Mouse (Mus musculus) midbrain, embryonic 10.5 days (tissue): ENCODE results near the gene Zfand4. TPM values are rescaled to one million over a fixed set of nuclear protein-coding genes. Genes with fewer than 3 reads are reported as not detected.
"Not testable (repeated sequence)": the region's sequence is repeated elsewhere in the genome, so short reads cannot be mapped to it uniquely, and the experiment has no call there.

Experiments used
- DNase-seq: peaks from one replicate; pipeline ENCODE4 v3.0.0-alpha.2; 2017; ENCODE audit warnings: low spot score
- H3K27ac ChIP-seq: fragments of 300-500 bp; sonication (generic); replicated peaks from 2 replicates; pipeline ENCODE4 v1.5.1; 2016; ENCODE audit warnings: mild to moderate bottlenecking
- H3K27me3 ChIP-seq: fragments of 300-500 bp; sonication (generic); 2 replicates; pipeline ENCODE4 v1.6.1; 2016; ENCODE audit warnings: low read depth, mild to moderate bottlenecking; ENCODE audit not compliant: poor library complexity, severe bottlenecking
- H3K36me3 ChIP-seq: fragments of 300-500 bp; sonication (generic); 2 replicates; pipeline ENCODE4 v1.6.1; 2016; ENCODE audit warnings: mild to moderate bottlenecking, moderate library complexity
- H3K4me1 ChIP-seq: fragments of 300-500 bp; sonication (generic); 2 replicates; pipeline ENCODE4 v1.6.1; 2016
- H3K4me3 ChIP-seq: fragments of 300-500 bp; sonication (generic); 2 replicates; pipeline ENCODE4 v1.5.1; 2016; ENCODE audit warnings: mild to moderate bottlenecking, moderate library complexity
- H3K9me3 ChIP-seq: fragments of 300-500 bp; sonication (generic); replicated peaks from 2 replicates; pipeline ENCODE4 v1.6.1; 2016; ENCODE audit warnings: mild to moderate bottlenecking
- WGBS: fragments of 180-500 bp; shearing (Covaris S2); methylation state at CpG from one replicate; pipeline ENCODE4 v1.1.7; 2016; 5-methylcytosine and 5-hydroxymethylcytosine counted together
- polyA plus RNA-seq: library from polyadenylated mRNA; unstranded; fragments of >200 nt; fragmentation: Nextera tagmentation; extraction: Ambion mirVana; gene quantifications from 2 replicates; pipeline ENCODE4 v1.2.1, GENCODE M21; 2016

The Zfand4 gene
- polyA plus RNA-seq, result 9.2 and 10.6 TPM in 2 replicates

DNA sequence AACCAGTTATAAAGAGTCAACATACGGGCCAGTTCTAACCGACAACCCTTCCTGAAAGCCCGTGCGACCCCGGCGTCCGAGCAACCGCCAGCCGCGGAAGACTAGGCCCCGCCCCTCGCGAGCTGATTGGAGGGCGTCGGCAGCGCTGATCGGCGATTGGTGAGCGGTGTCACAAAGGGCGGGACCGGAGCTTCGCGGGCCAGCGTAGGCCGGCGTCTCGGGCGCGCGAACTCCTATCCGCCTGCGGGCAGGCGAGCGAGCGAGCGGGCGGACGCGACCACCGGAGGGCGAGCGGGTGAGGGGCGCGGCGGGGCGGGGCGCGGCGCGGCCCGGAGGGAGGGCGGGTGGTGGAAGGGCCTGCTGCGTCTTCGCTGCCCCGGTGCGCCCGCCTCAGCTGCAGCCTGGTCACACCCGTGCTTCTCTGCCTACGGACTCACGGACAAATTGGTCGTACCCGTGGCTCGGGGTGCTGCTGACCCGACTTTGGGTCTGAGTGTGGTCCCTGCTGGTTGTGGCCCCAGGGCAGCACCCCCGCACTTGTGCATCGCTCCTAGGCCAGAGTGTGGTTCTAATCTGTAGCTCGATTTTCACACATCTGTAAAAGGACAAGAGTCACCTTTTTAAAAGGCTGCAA is at the start of gene Zfand4:
Zfand4 (plus strand) TSS at position 205 of the 634 bp plus-strand sequence.
- Histone ChIP-seq H3K36me3 (peaks cover 28% of the 10 kb centered on the region), H3K27ac (peak within 1 kb of the TSS; percentile 96), H3K4me1 (peaks cover 27% of the 10 kb centered on the region), H3K4me3 (peak within 1 kb of the TSS; percentile 71), H3K9me3 (no peaks in the 10 kb centered on the region), H3K27me3 (no peaks in the 10 kb centered on the region)
- WGBS, result under 1% methylated on average over 66 of the region's 67 CpGs
- DNase-seq, result peak; percentile 95

GRCm38 (mm10) chr6:116227767-116228166 is 36.3 kb upstream of the Zfand4 start:
- no peak overlapping the region for H3K27ac ChIP-seq
- no peaks in the 10 kb centered on the region for H3K27me3 ChIP-seq
- DNase-seq, result no peak
- H3K4me3 ChIP-seq, result no peak overlapping the region
- 83% methylated on average over 11 of the region's 11 CpGs for WGBS
- no peaks in the 10 kb centered on the region for H3K9me3 ChIP-seq
- peaks cover 86% of the 10 kb centered on the region for H3K36me3 ChIP-seq
- no peaks in the 10 kb centered on the region for H3K4me1 ChIP-seq

DNA sequence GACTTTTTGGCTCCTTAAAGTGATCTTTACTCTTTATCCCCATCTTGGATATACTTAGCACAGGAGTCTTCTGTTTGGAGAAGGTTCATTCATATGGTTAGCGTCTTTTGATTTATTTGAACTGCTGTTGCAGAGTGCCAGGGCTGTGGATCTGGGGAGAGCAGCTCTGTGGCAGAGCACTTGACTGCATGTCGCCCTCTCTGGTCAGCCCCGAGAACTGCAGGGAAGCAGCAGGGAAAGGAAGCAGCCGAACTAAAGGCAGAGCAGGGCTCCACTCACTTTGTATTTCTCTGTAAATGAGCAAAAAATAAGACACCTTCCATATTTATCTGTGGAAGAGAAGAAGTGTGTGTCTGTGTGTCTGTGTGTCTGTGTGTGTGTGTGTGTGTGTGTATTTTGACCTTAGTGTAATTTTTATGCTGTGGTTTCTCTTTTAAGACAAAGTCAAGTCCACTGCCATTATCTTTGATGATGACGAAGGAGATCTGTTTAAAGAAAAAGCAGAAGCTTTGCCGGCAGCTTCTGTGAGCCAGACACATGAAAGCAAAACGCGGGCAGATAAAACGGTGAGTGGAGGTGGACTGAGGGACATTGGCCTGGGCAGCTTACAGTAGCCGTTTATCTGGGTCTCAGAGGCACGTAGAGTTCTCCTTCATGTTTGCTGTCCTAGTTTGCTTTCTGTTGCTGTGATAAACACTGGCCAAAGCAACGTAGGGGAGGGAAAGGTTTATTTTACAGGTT is 35.1 kb upstream of the Zfand4 start:
- DNase-seq, result peak; percentile 61
- H3K27me3 ChIP-seq, result no peaks in the 10 kb centered on the region
- H3K4me3 ChIP-seq, result no peak overlapping the region
- no peaks in the 10 kb centered on the region for H3K9me3 ChIP-seq
- WGBS, result 68% methylated on average over 12 of the region's 12 CpGs
- no peaks in the 10 kb centered on the region for H3K4me1 ChIP-seq
- no peak overlapping the region for H3K27ac ChIP-seq
- peaks cover 86% of the 10 kb centered on the region for H3K36me3 ChIP-seq

- H3K4me3 ChIP-seq, H3K27ac ChIP-seq, H3K9me3 ChIP-seq, H3K27me3 ChIP-seq, DNase-seq, H3K4me1 ChIP-seq: not testable (repeated sequence)
- H3K36me3 ChIP-seq, result peaks cover 90% of the 10 kb centered on the region
- WGBS, result 90% methylated on average over 2 of the region's 2 CpGs
Observed at GRCm38 (mm10) chr6:116234821-116235220, 29.2 kb upstream of the Zfand4 start.

- no peaks in the 10 kb centered on the region for H3K9me3 ChIP-seq
- WGBS, result 89% methylated on average over 5 of the region's 5 CpGs
- H3K27me3 ChIP-seq, result no peaks in the 10 kb centered on the region
- H3K27ac ChIP-seq, result no peak overlapping the region
- no peaks in the 10 kb centered on the region for H3K4me1 ChIP-seq
- peaks cover 91% of the 10 kb centered on the region for H3K36me3 ChIP-seq
- H3K4me3 ChIP-seq, result no peak overlapping the region
- no peak for DNase-seq
Observed at GRCm38 (mm10) chr6:116235336-116235735, 28.7 kb upstream of the Zfand4 start.

DNA sequence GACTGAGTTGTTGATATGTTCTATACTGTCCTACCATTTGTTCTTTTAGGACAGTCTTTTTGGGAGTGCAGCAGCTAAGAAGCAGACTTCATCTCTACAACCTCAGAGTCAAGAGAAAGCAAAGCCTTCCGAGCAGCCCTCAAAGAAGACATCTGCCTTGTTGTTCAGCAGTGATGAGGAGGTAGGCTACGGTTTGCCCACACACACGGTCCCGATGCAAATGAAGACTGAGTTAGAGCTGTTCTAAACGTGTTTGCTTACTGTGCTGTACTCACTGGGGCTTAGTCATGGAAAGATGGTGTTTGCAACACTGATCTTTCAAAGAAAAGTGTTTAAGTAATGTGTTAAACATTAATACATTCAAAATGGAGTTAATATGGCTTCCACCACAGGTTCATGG is 25.9 kb upstream of the Zfand4 start:
- 92% methylated on average over 5 of the region's 5 CpGs for WGBS
- no peaks in the 10 kb centered on the region for H3K9me3 ChIP-seq
- H3K27me3 ChIP-seq, result no peaks in the 10 kb centered on the region
- peaks cover 90% of the 10 kb centered on the region for H3K36me3 ChIP-seq
- no peaks in the 10 kb centered on the region for H3K4me1 ChIP-seq
- H3K4me3 ChIP-seq, result no peak overlapping the region
- no peak for DNase-seq
- H3K27ac ChIP-seq, result no peak overlapping the region

- Histone ChIP-seq H3K9me3 (no peaks in the 10 kb centered on the region), H3K4me1 (no peaks in the 10 kb centered on the region), H3K27ac (no peak overlapping the region), H3K36me3 (peaks cover 90% of the 10 kb centered on the region), H3K27me3 (no peaks in the 10 kb centered on the region), H3K4me3 (no peak overlapping the region)
- 85% methylated on average over 2 of the region's 2 CpGs for WGBS
- DNase-seq, result no peak
Observed at GRCm38 (mm10) chr6:116240371-116240770, 23.7 kb upstream of the Zfand4 start.

DNA sequence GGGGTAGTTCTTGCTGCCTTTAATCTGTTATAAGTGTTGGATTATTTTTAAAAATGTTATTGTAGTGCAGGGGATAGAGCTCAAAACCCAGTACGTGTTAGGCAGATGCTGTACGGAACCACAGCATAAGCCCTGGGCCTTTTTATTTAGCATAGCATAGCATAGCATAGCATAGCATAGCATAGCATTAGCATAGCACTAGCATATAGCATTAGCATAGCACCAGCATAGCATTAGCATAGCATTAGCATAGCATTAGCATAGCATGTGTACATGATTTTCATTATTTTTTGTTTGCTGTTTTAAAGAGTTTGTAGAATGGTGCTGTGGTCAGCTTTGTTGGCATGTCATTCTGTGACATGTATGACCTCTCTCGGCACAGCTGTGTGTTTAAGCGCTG is 4.4 kb upstream of the Zfand4 start:
- H3K36me3 ChIP-seq, result peaks cover 68% of the 10 kb centered on the region
- H3K4me1 ChIP-seq, result peaks cover 5% of the 10 kb centered on the region
- no peak for DNase-seq
- 96% methylated on average over 4 of the region's 4 CpGs for WGBS
- H3K27me3 ChIP-seq, result no peaks in the 10 kb centered on the region
- no peaks in the 10 kb centered on the region for H3K9me3 ChIP-seq
- no peak overlapping the region for H3K27ac ChIP-seq
- H3K4me3 ChIP-seq, result no peak overlapping the region

DNA sequence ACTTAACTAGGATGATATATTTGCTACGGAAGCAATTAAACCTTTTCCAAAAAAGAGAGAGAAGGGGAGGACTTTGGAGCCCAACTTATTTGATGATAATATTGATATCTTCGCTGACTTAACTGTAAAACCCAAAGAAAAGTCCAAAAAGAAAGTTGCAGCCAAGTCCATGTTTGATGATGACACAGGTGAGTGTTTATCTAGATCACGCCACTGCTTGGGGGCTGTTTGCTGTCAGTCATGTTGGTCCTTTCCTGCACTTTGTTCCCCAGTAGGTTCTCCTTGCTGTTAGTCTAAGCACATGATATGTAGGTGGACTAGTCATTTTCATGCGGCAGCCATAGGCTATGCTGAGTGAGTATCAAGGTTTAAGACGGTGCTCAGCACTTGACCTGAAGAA is 3.5 kb upstream of the Zfand4 start:
- H3K4me3 ChIP-seq, result no peak overlapping the region
- peaks cover 60% of the 10 kb centered on the region for H3K36me3 ChIP-seq
- WGBS, result 93% methylated on average over 5 of the region's 5 CpGs
- H3K4me1 ChIP-seq, result peaks cover 12% of the 10 kb centered on the region
- no peaks in the 10 kb centered on the region for H3K9me3 ChIP-seq
- H3K27ac ChIP-seq, result no peak overlapping the region
- H3K27me3 ChIP-seq, result no peaks in the 10 kb centered on the region
- DNase-seq, result no peak

- peaks cover 27% of the 10 kb centered on the region for H3K4me1 ChIP-seq
- WGBS, result 97% methylated on average over 1 of the region's 1 CpGs
- H3K27me3 ChIP-seq, result no peaks in the 10 kb centered on the region
- no peak overlapping the region for H3K4me3 ChIP-seq
- no peak overlapping the region for H3K27ac ChIP-seq
- no peak for DNase-seq
- no peaks in the 10 kb centered on the region for H3K9me3 ChIP-seq
- H3K36me3 ChIP-seq, result peaks cover 39% of the 10 kb centered on the region
Observed at GRCm38 (mm10) chr6:116262824-116263223, 1.2 kb upstream of the Zfand4 start.

DNA sequence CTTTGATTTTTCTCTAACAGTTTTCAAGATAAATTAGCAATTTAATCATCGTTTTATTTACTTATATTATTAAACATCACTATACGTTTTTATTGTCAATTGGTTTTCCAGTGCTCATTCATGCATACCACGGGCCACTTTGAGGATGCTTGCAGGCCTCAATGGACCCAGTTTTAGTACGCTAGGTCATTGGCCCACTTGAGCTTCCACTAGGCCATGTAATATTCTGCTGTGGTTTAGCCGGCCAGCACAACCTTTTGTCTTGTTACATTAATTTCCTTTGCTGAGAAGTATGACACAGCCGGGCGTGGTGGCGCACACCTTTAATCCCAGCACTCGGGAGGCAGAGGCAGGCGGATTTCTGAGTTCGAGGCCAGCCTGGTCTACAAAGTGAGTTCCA is 814 bp downstream of the Zfand4 start:
- peaks cover 27% of the 10 kb centered on the region for H3K4me1 ChIP-seq
- peak overlapping the region; percentile 96 for H3K27ac ChIP-seq
- peaks cover 28% of the 10 kb centered on the region for H3K36me3 ChIP-seq
- H3K9me3 ChIP-seq, result no peaks in the 10 kb centered on the region
- H3K4me3 ChIP-seq, result peak overlapping the region; percentile 71
- H3K27me3 ChIP-seq, result no peaks in the 10 kb centered on the region
- DNase-seq, result peak; percentile 21
- WGBS, result 86% methylated on average over 11 of the region's 11 CpGs

- WGBS, result 71% methylated on average over 4 of the region's 4 CpGs
- Histone ChIP-seq H3K27ac (peak overlapping the region; percentile 96), H3K4me1 (peaks cover 27% of the 10 kb centered on the region), H3K9me3 (no peaks in the 10 kb centered on the region), H3K36me3 (peaks cover 22% of the 10 kb centered on the region), H3K4me3 (peak overlapping the region; percentile 71), H3K27me3 (no peaks in the 10 kb centered on the region)
- DNase-seq, result no peak
Observed at GRCm38 (mm10) chr6:116265603-116266002, 1.6 kb downstream of the Zfand4 start.
